Mouse (Mus musculus) kidney, adult 2 months (tissue): ENCODE measurements around the gene 1700021F07Rik.

Source experiments
- CTCF ChIP-seq: fragments of 200-500 bp; conservative IDR thresholded peaks from 2 replicates; pipeline ENCODE4 v1.5.1; 2011; ENCODE audit warnings: low read depth, mild to moderate bottlenecking, control low read depth, low read length, moderate library complexity, mixed read lengths; ENCODE audit not compliant: insufficient read depth, insufficient read length
- POLR2A ChIP-seq: fragments of 200-500 bp; IDR thresholded peaks from one replicate; pipeline ENCODE4 v1.6.1; 2011; ENCODE audit warnings: low read depth, low read length, control low read depth

- TF ChIP-seq POLR2A (no peak), CTCF (no peak)
These were observed 17.4 kb downstream of the 1700021F07Rik start for GRCm38 (mm10) chr2:173539781-173540180.
